Comparison of ENCODE assay signal across 17 mouse cellular contexts in the genomic region with DNA sequence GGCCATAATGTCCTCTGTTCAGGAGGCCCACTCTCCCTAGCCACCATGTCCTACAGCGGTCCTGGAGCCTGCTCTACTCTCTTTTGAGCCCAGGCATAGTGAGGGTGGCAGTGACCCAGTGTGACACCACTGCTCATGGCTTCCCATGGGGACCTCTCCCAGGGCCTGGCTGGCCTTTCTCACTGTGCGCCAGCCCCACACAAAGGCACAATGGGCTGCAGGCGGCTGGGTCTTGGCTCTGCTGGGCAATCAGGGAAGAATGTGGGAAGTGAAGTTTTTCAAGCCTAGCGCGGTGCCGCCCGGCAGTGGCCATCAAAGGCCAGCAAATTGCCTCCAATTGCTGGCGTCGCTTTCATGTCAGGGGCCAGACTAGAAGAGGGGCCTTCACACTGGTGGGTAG. TPM values are rescaled to one million over a fixed set of nuclear protein-coding genes. Genes with fewer than 3 reads are reported as not detected.
DNase-seq lines count a peak whose midpoint lies in the region; ATAC-seq and TF ChIP-seq lines count a peak whose summit lies in the region.
"Had no signal": no experiment of that assay in that cellular context is flagged by ENCODE, and none has a peak within 500 bp of the region (broad histone marks: within the 10 kb centered on the region; RNA-seq: fewer than 3 reads in every experiment).

No protein-coding gene starts in this region.

- TF ChIP-seq EP300 in liver, postnatal 0 days (IDR thresholded peaks at IDR 0.05; ENCODE audit: low read depth), result no peak

- no peak for ATAC-seq in neural tube, embryonic 11.5 days (ENCODE audit: insufficient read depth, low FRiP score, low TSS enrichment)
- no peak for ATAC-seq in embryonic facial prominence, embryonic 15.5 days (ENCODE audit: insufficient number of reproducible peaks, low FRiP score, low TSS enrichment, low read depth)
- peak; percentile 82 for ATAC-seq in hindbrain, embryonic 16.5 days
- no peak for ATAC-seq in liver, postnatal 0 days
- no peak for ATAC-seq in erythroblast, adult 5-6 weeks (replicated peaks; ENCODE audit: low FRiP score, poor library complexity, severe bottlenecking)

- no peaks in the 10 kb centered on the region for H3K36me3 ChIP-seq in neural tube, embryonic 11.5 days (ENCODE audit: control insufficient read depth, insufficient read depth, low read length)
- H3K36me3 ChIP-seq in embryonic facial prominence, embryonic 15.5 days, result peaks cover 6% of the 10 kb centered on the region; the same call in 1 of the 2 replicates
- H3K36me3 ChIP-seq in hindbrain, embryonic 16.5 days (ENCODE audit: control insufficient read depth, insufficient read depth, low read length), result no peaks in the 10 kb centered on the region
- no peaks in the 10 kb centered on the region for H3K36me3 ChIP-seq in liver, postnatal 0 days (replicated peaks; ENCODE audit: insufficient read depth, low read length)

- peak; percentile 17 for DNase-seq in neural tube, embryonic 11.5 days (ENCODE audit: low spot score)
- DNase-seq in neural tube, embryonic 10.5 days (ENCODE audit: extremely low spot score, low spot score), result no peak
- DNase-seq in retina, postnatal 1 day, result peak; percentile 23
- DNase-seq in liver, postnatal 0 days, result no peak
- no peak for DNase-seq in cerebellum, adult 8-10 months
- DNase-seq: cerebellum, adult 11 months; gastrocnemius, postnatal 36 days; heart, postnatal 36 days; kidney, postnatal 14 days; spleen, adult 18-20 months; thymus, postnatal 14 days had no signal

- H3K27me3 ChIP-seq in neural tube, embryonic 11.5 days (ENCODE audit: control insufficient read depth, insufficient read depth, low read length), result no peaks in the 10 kb centered on the region
- H3K27me3 ChIP-seq in embryonic facial prominence, embryonic 15.5 days, result no peaks in the 10 kb centered on the region
- H3K27me3 ChIP-seq in hindbrain, embryonic 16.5 days (replicated peaks; ENCODE audit: control insufficient read depth, insufficient read depth, low read length), result no peaks in the 10 kb centered on the region
- no peaks in the 10 kb centered on the region for H3K27me3 ChIP-seq in liver, postnatal 0 days (ENCODE audit: insufficient read depth, low read length)
- H3K27me3 ChIP-seq: limb, embryonic 12.5 days had no signal

- H3K4me2 ChIP-seq in neural tube, embryonic 11.5 days (ENCODE audit: low read depth), result no peak overlapping the region
- H3K4me2 ChIP-seq in embryonic facial prominence, embryonic 15.5 days (replicated peaks), result no peak overlapping the region
- H3K4me2 ChIP-seq in hindbrain, embryonic 16.5 days (ENCODE audit: low read length), result no peak overlapping the region
- H3K4me2 ChIP-seq in liver, postnatal 0 days (ENCODE audit: low read depth, low read length), result no peak overlapping the region
- H3K4me2 ChIP-seq: limb, embryonic 12.5 days had no signal

- H3K9ac ChIP-seq in neural tube, embryonic 11.5 days (ENCODE audit: low read length), result no peak overlapping the region
- peak overlapping the region; percentile 6; the same call in 1 of the 2 replicates for H3K9ac ChIP-seq in embryonic facial prominence, embryonic 15.5 days
- H3K9ac ChIP-seq in hindbrain, embryonic 16.5 days (ENCODE audit: low read depth, low read length), result no peak overlapping the region
- H3K9ac ChIP-seq in liver, postnatal 0 days (replicated peaks), result no peak overlapping the region
- H3K9ac ChIP-seq: limb, embryonic 12.5 days had no signal

- no peaks in the 10 kb centered on the region for H3K9me3 ChIP-seq in neural tube, embryonic 11.5 days (ENCODE audit: control insufficient read depth, low read length)
- no peaks in the 10 kb centered on the region for H3K9me3 ChIP-seq in embryonic facial prominence, embryonic 15.5 days (replicated peaks)
- no peaks in the 10 kb centered on the region for H3K9me3 ChIP-seq in hindbrain, embryonic 16.5 days (ENCODE audit: control insufficient read depth, low read length)
- no peaks in the 10 kb centered on the region for H3K9me3 ChIP-seq in liver, postnatal 0 days (ENCODE audit: low read length)
- H3K9me3 ChIP-seq: limb, embryonic 12.5 days had no signal

- no peak overlapping the region for H3K4me3 ChIP-seq in neural tube, embryonic 11.5 days (ENCODE audit: low read depth, low read length)
- H3K4me3 ChIP-seq in embryonic facial prominence, embryonic 15.5 days (replicated peaks), result no peak overlapping the region
- no peak overlapping the region for H3K4me3 ChIP-seq in hindbrain, embryonic 16.5 days (ENCODE audit: low read length)
- no peak overlapping the region for H3K4me3 ChIP-seq in liver, postnatal 0 days (ENCODE audit: low read depth, low read length)
- H3K4me3 ChIP-seq: limb, embryonic 12.5 days; myocyte had no signal

- WGBS in neural tube, embryonic 11.5 days, result 17% methylated on average over 9 of the region's 9 CpGs
- 65% methylated on average over 9 of the region's 9 CpGs for WGBS in embryonic facial prominence, embryonic 15.5 days
- WGBS in hindbrain, embryonic 16.5 days, result 29% methylated on average over 9 of the region's 9 CpGs
- 91% methylated on average over 9 of the region's 9 CpGs for WGBS in liver, postnatal 0 days (ENCODE audit: insufficient replicate concordance)

- H3K4me1 ChIP-seq in neural tube, embryonic 11.5 days (ENCODE audit: control insufficient read depth, insufficient read depth, low read length), result 0 out of 2 replicates have a peak, but pooled peaks cover 2% of the 10 kb centered on the region
- no peaks in the 10 kb centered on the region for H3K4me1 ChIP-seq in embryonic facial prominence, embryonic 15.5 days
- no peaks in the 10 kb centered on the region for H3K4me1 ChIP-seq in hindbrain, embryonic 16.5 days (ENCODE audit: control insufficient read depth, insufficient read depth, low read depth, low read length)
- H3K4me1 ChIP-seq in liver, postnatal 0 days (ENCODE audit: insufficient read depth), result no peaks in the 10 kb centered on the region

- no peak overlapping the region for H3K27ac ChIP-seq in neural tube, embryonic 11.5 days (ENCODE audit: low read depth, low read length)
- no peak overlapping the region for H3K27ac ChIP-seq in embryonic facial prominence, embryonic 15.5 days (replicated peaks)
- no peak overlapping the region for H3K27ac ChIP-seq in hindbrain, embryonic 16.5 days (ENCODE audit: low read depth, low read length)
- no peak overlapping the region for H3K27ac ChIP-seq in liver, postnatal 0 days (ENCODE audit: low read depth)
- H3K27ac ChIP-seq: limb, embryonic 12.5 days had no signal

- no peak for TF ChIP-seq CTCF in liver, postnatal 0 days (IDR thresholded peaks at IDR 0.05; ENCODE audit: low read depth)

RNA-seq across cellular contexts. Expression of gene Dnajb8, which starts 40.1 kb away (rescaled TPM):
- not detected in 2 replicates for polyA plus RNA-seq in neural tube, embryonic 11.5 days (2014; fragmentation: Nextera tagmentation; extraction: Ambion mirVana)
- polyA plus RNA-seq in embryonic facial prominence, embryonic 15.5 days (2015; fragmentation: Nextera tagmentation; extraction: Ambion mirVana), result not detected in 2 replicates
- polyA plus RNA-seq in hindbrain, embryonic 16.5 days (2015; fragmentation: Nextera tagmentation; extraction: Ambion mirVana), result not detected in 2 replicates
- not detected in 2 replicates for polyA plus RNA-seq in liver, postnatal 0 days (2015; fragmentation: Nextera tagmentation; extraction: Ambion mirVana)
- not detected in 2 replicates for total RNA-seq in erythroblast, adult 5-6 weeks (2015; ENCODE audit: low replicate concordance)
- not detected in 2 replicates for total RNA-seq in erythroblast, adult 5-6 weeks (2017; ENCODE audit: low replicate concordance)
- total RNA-seq: gastrocnemius, postnatal 36 days; heart, postnatal 36 days had no signal
- polyA plus RNA-seq: limb, embryonic 12.5 days; lung, embryonic 16.5 days; myocyte had no signal

Comparison
In these comparisons a context has a peak if more than half of its experiments do, and no peak if none do; other contexts are left out.
1. DNase-seq: peak in neural tube, embryonic 11.5 days (single experiment) and retina, postnatal 1 day (single experiment); none in neural tube, embryonic 10.5 days (single experiment), liver, postnatal 0 days (single experiment) and cerebellum, adult 8-10 months (single experiment).